Mouse (Mus musculus) frontal cortex, postnatal 36 days (tissue): ENCODE results near the gene Baz1a.

Experiments
- DNase-seq, 2 experiments: peaks; one replicate each; pipeline ENCODE4 v3.0.0; 2022; ENCODE audit warnings: low spot score in 2 of 2

Gene Baz1a

DNA sequence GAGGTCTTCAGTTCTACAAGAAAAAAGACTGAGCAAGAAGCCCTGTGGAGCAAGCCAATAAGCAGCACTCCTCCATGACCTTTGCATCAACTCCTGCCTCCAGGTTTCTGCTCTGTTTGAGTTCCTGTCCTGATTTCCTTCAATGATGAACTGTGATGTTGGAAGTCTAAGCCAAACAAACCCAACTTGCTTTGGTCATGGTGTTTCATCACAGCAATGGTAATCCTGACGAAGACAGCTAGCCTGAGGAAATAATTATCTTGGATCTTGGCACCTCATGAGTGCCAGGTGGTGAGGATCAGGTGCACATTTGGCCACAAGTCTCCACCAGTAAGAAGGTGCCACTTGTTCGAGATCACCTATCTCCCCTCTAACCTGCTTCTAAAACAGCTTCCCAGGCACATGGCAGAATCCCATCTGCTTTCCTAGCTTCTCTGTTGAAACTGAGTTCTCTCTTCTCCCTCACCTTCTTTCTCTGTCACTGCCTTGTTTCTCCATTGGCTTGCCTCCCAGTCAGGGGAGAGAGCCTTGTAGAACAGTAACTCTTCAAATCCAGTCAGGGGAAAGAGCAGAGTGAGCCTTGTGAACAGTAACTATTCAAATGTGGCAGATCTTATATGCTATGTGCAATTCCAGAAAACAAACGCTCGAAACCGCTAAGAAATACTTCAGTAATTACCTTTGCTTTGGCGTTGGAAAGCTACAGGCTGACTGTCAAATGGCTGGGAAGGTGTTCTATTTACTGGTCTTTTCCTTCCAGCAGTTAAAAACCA, at the start of gene Baz1a:
TSS of gene Baz1a (minus strand) at position 723 of the 773 bp plus-strand sequence.
- DNase-seq: no peak

DNA sequence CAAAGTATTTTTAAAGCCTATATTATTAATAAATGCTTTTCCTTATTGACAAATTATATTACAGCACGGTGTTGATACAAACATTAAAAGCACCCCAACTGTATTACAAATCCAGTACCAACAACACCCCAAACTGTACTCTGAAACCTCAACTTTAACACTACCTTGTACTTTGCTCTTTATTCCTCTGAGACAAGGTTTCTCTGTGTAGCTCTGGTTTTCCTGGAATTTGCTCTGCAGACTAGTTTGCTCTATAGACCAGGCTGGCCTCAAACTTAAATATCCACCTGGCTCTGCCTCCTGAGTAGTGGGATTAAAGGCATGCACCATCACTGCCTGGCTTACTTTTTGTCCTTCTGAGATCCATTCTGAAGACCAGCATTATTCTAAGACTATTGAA, 48.0 kb upstream of the Baz1a start:
- no peak for DNase-seq

DNA sequence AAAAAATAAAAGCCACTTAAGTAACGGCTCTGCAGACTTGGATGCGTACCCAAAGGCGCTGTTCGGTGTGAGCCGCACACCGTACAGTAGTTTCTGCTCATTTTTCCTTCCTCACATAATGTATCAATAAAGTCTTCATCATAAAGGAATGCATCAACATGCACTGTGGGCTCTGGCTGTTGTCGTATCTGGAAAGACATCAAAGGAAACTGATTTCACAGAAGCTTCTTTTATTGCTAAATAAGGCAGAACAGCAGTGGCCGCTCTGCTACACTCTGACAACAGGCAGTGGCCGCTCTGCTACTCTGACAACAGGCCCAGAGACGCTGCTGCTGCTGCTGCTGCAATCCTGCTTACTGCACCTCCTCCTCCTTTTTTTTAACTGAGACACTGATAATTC, 46.9 kb upstream of the Baz1a start:
- DNase-seq: no peak

DNA sequence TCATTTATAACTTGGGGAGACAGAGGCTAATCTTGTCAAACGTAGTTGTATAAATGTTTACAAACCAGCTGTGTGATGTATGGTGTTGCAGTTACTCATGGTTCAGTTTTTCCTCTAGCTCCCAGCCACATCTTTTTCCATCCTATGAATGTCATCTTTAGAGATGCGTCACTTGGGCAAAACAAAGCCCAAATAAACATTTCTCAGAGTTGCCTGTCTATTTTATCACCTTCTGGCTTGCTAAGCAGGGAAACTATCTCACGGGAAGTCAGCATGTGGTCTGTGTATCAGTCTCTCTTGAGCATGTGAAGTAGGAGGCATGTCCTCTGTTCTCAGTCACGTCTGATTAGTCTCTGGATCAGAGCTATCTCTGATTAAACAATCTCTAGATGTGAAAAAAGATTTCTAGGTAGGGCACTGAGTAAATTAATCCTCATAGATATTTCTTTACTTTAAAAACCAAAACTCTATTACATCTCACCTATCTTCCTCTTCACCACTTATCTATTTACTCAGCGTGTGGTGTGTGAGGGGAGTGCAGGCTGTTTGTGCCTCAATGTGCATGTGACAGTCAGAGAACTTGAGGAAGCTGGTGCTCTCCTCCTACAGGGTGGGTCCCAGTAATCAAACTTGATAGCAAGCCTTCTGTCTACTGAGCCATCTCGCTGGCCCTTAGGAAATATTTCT, 46.2 kb upstream of the Baz1a start:
- DNase-seq: no peak

DNA sequence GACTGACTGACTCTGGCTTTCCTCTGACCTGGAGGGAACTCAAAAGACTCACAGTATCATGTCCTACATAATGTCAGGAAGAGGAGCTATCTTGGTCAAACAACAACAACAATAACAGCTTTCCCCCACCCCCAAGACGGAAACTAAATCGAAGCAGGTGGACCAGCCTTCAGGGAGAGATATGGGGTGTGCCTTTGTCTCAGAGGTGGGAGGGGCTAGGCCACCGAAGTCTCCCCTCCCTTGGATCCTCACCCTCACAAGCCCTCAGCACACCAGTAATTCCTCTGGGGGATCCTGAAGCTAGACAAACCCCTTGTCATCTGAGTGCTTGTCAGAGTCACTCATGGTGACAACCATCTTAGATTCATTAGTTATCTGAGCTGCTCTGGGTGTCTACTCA, 45.7 kb upstream of the Baz1a start:
- DNase-seq: no peak

DNA sequence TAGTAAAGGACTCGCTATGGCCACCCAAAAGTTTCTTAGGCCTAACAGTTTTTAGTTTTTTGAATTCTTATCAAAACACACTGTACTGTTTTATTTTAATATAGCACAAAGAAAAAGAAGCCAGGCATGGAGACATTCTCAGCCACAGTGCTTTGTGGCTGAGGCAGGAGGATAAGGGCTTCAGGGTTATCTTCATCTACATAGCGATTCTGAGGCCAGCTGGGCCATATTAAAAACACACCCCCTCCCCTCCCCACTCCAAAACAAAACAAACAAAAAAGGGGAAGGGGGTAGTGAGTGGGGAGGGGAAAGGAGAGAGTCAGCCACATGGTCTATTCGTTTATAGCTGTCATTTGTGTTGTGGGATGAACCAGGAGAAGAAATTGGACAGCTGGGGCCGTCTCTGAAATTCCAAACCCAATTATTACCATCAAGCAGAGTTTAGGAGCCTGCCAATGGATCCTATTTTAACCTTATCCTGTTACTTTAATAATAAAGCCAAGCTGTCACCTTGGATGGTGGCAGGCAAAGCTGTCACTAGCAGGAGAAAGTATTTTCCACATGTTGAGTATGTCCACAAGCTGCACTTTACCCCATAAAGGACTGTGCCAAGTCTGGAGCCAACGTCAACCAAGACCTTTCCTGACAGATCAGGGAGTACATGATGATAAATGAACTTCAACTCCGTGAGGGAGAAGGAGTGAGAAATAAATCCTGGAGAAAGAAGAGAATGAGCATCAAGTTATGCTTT, 44.9 kb upstream of the Baz1a start:
- no peak for DNase-seq

DNA sequence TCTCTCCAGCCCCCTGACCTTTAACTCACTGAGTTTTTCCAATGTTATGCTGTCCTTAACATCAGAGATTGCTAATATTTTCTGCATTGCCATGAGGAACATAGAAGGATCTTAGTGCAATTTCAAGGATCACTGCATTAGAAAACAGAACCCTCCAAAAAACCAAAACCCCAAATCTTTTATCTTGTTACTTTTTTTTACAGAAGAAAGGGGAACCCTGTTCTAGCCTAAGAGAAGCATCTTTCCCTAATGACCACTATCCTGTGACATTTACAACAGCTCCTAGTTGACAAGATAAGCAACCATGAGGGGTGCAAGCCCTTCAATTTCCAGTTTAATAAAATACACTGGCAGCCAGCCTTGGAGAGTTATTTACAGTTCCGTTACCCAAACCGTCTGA, 42.6 kb upstream of the Baz1a start:
- no peak for DNase-seq

DNA sequence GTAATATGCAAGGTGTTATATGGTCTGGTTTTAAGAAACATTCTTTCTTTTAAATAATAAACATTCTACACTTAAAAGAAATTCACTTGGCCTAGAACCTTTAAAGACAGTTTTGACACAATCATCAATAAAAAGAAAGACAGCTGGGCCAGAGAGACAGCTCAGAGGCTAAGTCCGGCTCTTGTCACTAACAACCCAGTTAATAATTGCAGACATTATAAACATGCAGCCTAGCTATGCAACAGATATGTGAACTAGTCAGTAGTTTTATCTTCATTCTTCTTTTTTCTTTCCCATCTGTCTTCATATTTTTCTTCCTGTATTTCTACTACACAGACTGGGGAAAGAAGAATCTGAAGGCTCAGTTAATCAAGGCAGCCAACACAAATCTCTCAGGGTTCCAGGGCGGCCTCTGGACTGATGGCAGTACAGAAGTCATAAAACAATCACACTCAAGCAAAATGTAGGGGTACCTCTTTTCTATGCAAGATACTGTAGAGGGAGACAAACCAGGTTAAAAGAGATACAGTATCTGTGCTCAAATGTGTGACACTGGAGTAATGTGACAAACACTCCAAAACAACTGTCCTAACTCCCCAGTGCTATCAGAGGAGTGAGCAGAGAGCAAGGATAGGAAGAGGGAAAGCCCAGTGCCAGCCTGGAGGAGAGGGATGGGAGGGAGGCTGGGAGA, 40.5 kb upstream of the Baz1a start:
- no peak for DNase-seq

DNA sequence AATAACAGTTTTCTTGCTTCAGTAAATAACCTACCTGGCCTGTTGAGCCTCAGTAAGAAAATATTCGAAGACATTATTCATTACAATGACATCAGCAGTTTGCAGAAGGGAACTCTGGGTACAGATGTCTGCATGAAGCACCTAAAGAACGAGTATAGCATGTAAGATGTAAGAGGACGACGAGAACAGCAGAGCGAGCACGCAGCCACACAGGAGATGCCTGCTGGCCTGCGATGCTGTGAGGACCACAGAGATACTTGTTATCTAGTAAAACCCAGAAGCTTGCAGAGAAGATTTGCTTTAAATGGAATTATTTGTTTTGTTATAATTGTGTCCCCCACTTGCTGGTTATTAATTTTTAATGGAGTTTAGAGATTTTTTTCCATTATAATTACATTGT, 39.1 kb upstream of the Baz1a start:
- no peak for DNase-seq

DNA sequence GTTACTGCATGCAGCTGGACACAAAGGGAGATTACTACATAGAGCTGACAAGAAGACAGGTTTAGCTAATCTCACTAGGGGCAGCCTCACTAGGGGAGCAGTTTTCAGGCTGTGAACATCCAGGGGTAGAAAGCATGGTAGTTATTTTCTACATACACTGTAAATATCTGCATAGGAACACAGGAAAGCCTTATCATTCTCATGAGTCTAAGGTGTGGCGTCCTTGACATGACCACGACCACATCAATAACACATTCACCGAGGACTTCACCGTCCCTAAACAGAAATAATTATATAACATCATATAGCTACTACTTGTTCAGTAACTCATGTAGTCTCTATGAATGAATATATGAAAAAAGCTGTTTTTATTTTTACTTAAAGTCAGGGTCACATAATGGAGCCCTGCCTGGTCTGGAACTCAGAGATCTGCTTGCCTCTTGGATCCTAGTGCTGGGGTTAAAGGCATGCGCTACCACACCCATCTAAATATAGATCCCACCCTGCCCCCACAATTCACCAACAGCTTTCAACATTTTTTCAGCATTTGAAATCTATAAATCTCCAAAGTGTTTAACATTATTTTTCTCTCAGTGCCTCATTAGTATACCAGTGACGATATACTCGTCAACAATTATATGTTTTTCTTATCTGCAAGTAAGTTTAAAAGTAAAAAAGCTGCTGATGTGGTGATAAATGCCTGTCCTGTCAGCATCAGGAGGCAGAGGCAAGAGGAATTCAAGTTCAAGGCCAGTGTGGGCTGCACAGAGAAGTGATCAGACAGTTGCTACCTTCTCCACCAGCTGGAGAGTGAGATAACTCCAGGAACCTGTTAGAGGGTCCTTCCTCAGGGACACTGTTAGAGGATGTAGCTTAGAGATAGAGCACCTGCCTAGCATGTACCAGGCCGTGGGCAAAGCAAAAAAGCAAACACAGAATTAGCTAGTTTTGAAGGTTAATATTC, 37.3 kb upstream of the Baz1a start:
- DNase-seq: no peak

DNA sequence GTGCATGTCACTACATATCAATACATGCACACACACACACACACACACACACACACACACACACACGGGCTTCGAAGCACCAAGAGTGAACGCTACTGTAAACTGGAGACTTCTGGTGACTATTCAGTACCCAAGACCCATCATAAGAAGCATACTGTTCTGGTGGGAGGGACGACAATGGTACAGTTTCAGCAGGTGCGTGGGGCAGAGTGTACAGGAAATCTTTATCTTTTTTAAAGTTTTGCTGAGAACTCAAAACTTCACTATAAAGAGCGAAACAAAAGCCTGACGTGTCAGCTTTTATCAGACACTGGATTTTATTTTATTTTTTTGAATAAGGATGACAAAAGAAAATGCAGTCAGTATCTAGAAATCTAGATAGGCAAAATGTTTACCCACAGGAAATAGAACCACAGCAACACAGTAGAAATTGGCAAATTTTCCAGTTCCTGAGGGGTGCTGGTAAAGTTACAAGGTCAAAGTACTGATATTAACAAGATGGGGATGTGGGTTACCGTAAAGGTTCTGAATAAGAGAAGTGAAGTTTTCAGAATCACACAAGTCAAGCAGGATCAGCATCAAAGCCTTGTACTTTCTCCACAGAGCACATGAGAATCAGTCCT, 35.7 kb upstream of the Baz1a start:
- DNase-seq: no peak

DNA sequence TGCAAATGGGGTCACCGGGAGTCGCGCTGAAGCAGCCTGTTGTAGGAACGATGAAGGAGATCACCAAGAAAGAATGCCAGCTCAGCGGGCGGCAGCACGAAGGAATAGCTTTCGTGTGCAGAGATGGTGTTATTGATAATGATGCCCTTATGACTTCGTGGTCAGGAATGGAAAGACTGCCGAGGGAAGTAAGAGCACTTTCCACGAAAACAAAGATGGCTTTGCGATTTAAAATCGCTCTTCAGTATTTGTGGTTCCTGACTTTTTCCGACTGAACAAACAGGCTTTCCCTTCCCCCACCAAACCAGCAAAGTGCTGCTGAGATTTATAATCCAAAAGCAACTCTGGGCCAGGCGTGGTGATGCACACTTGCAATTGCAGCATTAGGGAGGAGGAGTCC, 26.9 kb upstream of the Baz1a start:
- DNase-seq: no peak

DNA sequence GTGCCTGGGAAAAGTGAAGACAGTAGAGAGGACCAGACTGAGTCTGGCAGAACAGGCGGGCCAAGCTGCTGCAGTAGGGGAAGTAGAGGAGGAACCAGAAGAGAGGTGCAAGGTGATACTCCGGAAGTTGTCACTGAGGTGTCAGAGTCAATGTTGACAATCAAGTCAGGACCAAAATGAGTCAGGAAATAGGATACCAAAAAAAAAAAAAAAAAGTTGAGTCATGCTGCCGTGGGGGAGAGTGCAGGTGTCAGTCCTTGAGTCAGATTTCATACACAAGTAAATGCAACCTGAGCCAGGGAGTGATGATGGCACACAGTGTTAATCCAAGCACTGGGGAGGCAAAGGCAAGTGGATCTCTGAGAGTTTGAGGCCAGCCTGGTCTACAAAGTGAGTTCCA, 12.9 kb upstream of the Baz1a start:
- DNase-seq: no peak

DNA sequence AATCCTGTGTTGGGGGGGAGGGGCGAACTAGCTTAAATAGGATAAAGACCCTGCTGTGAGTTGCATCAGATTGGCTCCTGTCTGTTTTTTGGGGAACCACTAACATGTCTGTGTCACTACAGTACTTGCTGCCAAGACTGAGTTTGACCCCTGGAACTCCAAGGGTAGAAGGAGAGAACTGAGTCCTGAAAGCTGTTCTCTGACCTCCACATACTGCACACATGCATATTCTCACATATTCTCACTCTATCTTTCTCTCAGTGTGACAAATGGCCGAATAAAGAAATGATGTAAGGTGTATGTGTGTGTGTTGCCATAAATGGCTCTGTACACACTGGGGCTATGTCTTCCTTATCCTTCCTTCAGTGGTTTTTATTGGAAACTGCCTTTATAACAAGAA, 9.1 kb upstream of the Baz1a start:
- no peak for DNase-seq

DNA sequence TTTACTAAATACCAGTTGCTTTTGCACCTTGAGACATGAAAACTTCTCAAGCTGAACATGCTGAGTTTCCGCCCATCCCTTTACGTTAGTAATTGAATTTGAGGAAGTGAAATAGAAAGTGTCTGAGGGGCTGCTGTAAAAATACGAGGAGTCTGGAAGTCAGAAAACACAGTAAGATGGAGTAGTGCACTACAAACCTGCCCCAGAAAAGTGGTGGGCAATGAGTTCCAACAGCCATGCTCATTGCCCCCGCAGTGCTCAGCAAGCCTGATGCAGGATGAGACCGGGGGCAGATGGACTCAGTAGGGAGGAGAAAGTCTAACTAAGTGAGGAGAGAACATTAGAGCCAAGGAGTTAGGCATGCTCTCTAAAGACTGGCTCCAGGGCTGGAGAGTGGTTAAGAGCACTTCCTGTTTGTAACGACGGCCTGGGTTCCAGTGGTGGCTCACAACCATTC, 5.3 kb upstream of the Baz1a start:
- no peak for DNase-seq

DNA sequence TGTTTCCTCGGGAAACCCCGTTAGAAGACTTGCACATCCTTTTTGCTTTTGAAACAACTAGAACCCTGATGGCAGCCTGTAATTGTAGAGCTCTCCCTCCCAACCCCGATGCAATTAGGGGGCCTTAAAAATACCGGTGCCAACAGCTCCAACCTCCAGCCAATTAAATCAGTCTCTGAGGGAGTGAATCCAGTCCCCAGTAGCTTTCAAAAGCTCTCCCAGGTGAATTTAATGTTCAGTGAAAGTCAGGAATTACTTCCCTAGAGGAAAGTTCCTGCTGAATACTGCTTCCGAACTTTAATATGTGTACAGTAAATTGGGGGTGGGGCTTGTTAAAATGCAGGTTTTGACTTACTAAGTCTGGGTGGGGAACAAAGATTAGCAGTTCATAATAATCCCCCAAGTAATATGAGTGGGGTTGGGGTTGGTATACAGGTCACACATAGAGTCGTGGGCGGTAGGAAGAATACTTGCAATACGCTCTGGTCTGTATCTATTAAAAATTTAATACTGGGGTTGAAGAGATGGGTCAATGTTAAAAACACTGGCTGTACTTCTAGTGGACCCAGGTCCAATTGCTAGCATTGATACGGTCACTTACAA, 3.1 kb upstream of the Baz1a start:
- DNase-seq: no peak

DNA sequence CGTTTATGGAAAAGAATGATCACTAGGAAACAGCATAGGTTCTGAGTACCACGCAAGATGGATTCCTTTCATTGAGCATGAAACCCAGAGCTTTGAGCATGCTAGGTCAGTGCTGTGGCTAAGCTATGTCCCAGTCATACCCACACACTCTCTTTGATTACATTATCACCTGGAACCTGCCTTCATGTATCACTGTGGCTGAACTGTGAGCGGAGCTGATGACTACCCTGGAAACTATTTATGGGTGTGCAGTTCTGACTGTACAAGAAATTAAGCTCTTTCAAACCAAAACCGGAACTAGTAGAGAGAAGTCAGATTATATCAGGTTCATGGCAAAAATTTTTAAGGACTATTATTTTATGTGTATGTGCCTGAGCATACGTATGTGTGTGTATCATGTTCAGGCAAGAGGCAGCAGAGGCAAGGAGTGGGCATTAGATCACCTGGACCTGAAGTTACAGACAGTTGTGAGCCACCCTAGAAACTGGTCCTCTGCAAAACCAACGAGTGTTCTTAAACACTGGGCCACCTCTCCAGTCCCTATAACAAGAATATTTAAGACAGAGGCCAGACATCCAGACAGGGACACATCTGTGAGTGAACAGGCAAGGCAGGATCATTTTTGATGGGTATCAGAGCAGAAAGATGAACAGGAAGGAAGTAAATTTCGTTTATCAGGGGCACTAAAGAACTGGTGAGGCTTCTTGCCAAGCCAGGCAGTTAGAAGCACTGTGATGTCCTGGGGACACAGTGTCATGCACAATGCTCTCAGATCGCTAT, 2.4 kb upstream of the Baz1a start:
- DNase-seq: no peak

DNA sequence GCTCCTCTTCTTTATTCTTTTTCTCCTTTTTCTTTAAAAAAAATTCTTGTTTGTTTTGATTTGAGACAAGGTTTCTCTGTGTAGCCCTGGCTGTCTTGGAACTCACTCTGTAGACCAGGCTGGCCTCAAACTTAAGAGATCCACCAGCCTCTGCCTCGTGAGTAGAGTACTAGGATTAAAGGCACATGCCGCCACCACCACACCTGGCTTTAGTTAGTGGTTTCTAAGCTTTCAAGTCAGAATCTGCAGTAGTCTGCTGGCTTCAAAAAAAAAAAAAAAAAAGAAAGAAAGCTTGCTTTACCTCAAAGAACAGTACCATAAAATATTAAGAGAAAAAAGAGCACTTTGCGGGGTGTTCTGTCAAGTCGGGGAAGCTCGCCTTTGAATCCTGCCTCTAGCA, 1.3 kb upstream of the Baz1a start:
- no peak for DNase-seq

DNA sequence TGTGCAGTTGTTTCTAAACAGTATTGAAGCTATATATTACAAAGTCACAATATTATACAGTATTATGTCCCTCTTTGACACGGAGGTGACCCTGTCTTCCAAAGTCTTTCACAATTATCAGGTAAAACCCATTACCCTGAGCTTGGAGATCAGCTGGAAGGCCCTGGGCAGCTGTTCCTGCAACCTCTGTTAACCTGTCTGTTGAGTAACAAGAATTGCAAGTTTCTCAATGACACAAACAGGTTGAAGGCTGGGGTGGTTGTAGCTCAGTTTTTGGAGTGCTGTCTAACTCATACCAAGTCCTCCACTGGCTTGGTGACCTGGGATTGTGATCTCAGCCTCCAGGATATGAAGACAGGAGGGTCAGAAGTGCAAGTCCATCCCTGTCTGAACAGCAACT, 1.1 kb downstream of the Baz1a start:
- no peak for DNase-seq
